Mouse (Mus musculus) erythroblast, adult 5-6 weeks (primary cell): Measurements from ENCODE around the gene Ccpg1os. TPM values are rescaled to one million over a fixed set of nuclear protein-coding genes. Genes with fewer than 3 reads are reported as not detected.

ENCODE experiments used
- ATAC-seq: replicated peaks from 2 replicates; pipeline ENCODE4 v1.8.0; 2016; ENCODE audit warnings: moderate number of reproducible peaks, mild to moderate bottlenecking, moderate TSS enrichment, inconsistent platforms; ENCODE audit not compliant: poor library complexity, low FRiP score, severe bottlenecking
- total RNA-seq, 2 experiments: library from RNA; stranded (forward) in 1 of 2; stranded (reverse) in 1 of 2; fragments of 150-400 nt in 1 of 2; fragments of 200-764, 138-1000 nt in 1 of 2; gene quantifications; 2 replicates each; pipeline versions ENCODE4 v1.2.3 to v1.2.4; 2015 to 2017; ENCODE audit warnings: low replicate concordance in 2 of 2

The Ccpg1os gene
- total RNA-seq (2015; ENCODE audit: low replicate concordance) (2.5 and 4.6 TPM in 2 replicates), total RNA-seq (2017; ENCODE audit: low replicate concordance) (0.94 and 6.7 TPM in 2 replicates)

DNA sequence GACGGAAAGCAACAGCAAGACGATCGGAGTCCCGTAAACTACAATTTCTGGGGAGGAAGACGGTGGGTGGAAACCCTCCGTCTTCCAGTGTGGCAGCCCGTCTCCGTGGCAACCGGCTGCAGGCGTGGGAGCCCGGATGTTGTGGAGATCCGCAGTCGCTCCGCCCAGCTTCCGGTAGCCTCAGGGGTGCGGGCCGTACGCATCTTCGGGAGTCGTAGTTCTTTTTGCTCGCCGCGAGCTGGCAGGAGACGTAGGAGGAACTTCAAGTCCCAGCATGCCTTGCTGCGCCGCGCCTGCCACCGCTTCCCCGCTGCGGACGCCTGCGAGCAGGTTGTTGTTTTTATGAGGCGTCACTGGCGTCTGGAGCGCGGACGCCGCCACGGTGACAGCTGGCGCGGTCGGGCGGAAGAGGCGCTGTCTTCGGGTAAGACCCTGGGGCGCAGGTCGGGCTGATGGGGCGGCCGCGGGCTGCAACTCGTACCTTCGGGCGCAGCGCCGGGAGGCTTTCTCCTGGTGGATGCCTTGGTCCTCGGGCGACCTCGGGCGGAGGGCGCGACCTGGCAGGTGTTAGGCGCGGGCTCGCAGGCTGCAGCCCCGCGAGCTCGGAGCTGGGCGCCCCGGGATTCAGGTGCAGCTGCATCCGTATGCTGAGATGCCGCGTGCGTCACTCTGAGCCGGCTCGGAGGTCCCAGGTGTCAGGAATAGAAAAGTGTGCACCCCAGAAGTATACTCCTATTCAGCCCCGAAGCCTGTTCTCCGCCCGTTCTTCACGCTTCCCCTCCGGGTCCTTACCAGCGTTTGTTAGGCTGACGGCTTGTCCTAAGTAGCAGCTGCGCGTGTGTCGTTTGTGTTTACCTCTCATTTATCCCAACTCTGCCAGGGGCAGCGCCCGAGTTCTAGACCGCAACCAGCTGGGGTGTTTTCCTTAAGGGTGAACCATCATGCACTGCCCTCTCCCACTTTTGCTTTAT is at the start of gene Ccpg1os, which contains the start of gene Ccpg1:
Gene Ccpg1os, minus strand, starts transcription at position 133 of the 971 bp plus-strand sequence.
Gene Ccpg1, plus strand, starts transcription at position 180 of the 971 bp plus-strand sequence.
- peak; percentile 99 for ATAC-seq

DNA sequence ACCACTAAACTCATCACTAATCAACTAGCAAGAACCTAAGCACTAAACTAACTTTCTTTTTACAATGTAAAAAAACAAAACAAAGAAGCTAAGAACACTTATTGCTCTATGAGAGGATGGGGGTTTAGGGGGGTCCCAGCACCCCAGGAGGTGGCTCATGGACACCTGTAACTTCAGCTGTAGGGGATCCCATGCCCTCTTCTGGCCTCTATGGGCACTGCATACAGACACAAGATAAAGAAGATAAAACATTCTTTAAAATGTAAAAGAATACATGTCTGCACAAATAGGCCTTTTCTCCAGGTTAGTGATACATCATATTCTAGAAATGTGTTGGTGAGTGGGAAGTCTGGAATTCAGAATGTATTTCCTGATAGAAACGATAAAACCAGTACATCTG is 48.2 kb upstream of the Ccpg1os start:
- no peak for ATAC-seq

DNA sequence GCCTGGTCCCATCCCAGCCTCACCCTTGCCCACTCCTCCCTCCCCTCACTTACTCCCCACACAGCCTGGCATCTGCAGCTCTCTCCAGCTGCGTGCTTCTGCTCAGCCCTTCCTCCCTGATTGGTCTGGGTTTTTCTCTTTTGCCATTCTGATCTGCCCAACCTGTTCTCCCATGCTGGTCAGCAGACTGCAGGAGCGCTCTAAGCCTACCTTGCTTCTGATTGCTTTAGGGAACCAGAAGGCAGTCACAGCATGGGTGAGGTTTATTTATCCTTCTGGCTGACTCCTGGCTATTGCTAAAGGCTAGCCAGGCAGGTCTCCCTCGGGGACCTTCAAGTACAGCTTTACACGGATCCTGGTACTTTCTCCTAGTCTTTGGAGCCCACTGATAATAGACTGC is 46.2 kb upstream of the Ccpg1os start:
- no peak for ATAC-seq

DNA sequence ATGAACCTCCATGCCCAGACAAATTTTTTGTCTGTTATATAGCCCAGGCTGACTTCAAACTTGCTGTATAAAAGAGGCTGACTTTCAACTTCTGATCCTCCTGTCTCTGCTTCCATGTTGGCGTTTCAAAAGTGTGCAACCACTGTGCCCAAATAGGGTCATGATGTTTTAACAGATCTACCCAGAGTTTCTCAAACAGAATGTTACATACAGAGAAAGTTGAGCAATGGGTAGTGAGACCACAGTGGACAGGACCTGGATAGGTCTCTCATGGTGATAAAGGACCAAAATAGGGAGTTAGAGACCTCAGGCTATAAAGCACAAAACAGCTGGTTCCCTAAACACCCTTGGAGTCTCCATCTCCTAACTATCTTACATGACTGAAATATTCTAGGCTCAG is 45.3 kb upstream of the Ccpg1os start:
- no peak for ATAC-seq

DNA sequence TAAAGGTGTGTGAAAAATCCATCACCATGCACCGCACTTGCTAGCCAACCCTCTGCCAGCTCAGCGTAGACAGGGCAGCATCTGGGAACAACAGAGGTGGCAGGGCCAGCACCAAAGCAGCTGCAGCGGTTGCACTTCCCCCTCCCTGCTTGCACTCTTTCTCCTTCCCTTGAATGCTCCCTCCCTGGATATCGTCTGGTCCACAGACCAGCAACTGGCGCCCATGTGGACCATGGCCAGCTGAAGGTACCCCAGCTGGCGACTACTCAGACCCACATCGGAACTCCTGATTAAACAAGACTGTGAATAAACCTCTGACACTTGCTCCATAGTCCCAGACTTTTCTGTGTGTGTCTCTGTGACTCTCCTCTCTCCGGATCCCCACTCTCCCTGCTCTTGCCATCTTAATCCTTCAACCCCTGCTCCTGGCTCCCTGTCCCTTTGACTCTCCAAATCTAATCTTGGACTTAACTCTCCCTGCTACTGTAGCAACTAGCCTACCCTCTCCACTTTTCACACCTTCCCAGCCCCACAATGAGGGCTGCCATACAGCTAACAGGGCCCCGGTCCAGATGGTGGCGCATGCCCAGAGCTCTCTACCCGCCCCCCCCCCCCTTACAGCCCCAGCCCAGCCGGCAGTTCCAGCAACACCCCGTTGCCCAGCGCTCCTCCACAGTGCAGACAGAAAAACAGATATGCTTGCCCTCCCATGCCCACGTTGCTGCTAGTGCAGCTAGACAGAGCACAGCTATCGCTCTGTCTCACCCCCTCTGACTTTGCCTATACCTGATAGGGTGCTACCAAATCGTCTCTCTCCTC is 40.8 kb upstream of the Ccpg1os start:
- ATAC-seq: no peak

DNA sequence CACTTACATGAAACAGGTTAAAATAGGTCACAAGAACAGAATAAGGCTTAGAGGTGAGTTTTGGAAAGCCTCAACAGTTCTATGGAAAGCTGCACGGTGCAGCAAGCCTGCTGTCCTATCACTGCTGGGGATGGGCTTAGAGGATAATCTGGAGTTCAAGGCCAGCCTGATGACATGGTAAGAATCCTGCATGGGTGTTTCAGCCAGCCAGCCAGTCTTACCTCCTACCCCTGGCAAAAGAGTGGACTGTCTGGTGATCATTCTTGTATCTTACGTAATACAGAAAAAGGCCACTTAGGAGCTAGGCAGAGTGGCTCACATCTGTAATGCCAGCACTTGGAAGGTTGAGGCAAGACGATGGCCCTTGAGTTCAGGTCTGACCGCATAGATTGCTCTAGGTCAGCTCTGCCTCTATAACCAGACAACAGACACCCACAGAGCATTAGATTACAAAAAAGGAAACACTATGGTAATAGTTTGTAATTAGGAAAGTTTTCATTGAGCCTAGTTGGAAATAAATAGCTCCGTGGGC is 35.5 kb upstream of the Ccpg1os start:
- no peak for ATAC-seq

DNA sequence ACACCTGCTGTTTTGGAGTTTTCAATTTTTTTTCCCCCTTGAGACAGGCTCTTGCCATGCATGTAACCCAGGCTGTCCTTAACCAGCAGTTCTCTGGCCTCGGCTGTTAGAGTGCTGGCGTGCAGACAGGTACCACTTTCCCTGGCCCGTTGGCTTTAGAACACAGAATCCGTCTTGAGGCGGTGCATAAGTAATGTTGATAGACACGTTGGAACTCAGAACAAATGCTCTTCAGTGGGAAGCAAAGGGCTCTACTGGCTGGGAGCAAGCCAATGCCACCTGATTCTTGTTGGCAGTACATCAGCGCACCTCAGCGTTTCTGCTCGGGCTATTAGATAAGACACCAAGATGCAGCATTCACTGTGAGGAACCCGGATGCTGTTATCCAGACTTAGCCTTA is 34.7 kb upstream of the Ccpg1os start:
- ATAC-seq: no peak

DNA sequence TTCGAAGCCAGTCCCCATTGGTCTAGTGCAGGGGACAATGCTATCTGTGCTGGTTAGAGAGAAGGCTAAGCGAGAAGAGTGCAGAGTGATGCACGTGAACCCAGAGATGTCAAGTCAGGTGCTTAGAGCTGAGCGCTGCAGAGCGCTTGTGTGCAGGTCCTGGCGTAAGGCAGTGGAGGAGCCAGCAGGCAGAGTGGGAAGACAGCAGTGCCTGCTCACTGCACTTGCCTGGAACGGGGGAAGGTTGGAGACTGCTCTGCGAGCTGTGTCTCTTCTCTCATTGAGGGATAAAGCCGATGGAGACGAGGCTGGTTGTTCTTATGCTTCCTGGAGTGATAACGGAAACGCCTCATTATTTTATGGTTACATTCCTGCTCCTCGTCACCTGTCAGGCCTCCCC is 29.5 kb upstream of the Ccpg1os start:
- no peak for ATAC-seq

DNA sequence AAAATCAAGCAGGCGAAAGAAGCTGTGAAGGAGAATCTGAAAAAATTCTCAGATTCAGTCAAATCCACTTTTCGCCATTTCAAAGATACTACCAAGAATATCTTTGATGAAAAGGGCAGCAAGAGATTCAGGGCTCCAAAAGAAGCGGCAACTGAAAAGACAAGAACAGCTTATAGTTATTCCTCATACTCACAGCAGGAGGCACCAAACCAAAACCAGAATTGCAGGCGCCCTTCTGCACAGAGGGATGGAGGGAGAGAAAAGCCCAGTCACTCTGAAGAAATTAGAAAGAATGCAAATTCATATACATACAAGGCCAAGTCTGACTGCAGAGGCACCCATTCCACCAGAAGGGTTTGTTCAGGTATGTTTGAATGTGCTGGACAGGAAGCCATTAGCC is 27.4 kb upstream of the Ccpg1os start:
- ATAC-seq: no peak

DNA sequence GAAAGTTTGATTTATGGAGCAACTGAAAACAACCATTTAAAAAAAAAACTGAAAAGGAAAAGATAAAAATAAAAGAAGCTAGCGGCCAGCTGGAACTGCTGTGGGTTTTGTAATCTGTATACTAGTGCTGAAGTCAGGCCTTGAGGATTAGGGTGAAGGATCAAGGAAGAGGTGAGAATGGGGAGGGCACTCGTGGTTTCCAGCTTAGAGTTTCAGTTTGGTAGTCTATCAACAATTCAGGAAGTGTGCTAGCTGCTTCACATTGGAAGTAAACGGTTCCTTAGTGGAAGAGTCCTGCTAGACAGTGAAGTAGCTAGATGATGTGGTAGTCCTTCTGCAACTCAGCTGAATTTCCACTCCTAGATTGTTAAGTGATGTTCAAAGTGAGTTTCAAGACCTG is 23.2 kb upstream of the Ccpg1os start:
- ATAC-seq: no peak

DNA sequence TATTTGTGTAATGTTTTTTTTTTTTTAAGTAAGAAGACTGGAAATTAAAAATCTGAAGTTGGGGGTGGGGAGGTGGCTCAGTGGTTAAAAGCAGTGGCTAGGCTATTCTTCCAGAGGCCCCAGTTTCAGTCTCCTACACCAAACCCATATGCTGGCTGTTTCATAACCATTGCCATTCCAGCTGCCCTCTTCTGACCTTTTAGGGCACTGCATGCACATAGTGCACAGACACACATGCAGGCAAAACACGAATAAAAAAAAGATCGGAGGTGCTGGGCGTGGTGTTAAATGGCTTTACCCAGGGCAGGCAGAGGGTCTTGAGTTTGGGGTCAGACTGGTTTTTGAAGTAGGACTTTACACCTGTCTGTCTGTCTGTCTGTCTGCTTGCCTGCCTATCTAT is 21.0 kb upstream of the Ccpg1os start:
- no peak for ATAC-seq

DNA sequence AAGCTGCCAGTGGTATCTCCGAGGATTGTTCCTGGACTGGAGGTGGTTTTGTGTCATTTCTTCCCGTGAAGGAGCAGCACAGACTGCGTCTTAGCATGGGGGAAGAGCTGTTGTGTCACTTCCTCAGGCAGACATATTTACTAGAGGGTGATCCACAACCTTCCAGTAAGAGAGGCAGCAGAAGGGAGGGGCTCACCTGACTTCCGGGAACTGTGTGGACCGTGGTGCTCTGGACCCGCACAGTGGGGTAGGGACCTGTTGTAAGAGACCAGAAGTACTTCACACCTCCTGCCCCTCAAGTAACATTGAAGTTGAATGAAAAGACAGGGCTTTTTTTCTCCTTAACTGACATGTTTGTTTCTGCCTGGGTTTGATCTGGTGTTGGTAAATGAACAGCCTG is 19.9 kb upstream of the Ccpg1os start:
- no peak for ATAC-seq

DNA sequence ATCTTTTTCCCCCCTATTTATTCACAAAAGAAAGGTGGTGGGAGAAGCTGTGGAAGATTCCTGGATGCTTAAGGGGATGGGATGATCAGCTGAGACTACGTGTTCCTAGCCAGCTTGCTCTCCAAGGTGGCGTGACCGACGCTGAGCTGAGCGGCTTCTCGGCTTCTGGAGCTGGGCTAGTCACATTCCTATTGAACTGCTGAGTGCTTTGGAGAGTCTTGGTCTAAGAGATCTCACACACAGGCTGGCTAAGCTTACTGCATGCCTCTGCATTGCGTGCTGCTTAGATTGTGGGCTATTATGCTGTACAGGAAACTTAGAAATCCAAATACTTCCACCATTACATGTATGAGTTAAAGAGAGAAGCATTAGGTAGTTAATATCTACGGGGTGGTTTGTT is 18.9 kb upstream of the Ccpg1os start:
- ATAC-seq: no peak

DNA sequence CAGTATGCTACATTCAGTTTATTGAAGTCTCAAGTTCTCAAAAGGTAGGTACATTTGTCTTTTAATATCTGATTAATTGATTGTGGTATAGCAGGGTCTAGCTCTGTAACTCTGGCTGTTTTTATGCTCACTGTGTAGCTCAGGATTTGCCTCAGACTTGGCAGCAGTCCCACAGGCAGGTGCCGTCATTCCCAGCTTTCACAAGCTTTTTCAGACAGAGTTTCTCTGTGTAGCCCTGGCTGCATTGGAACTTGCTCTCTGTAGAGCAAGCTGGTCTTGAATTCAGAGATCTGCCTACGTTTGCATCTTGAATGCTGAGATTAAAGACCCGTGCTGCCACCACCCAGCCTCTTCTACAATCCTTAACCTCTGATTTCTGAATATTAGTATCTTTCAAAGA is 17.0 kb upstream of the Ccpg1os start:
- ATAC-seq: no peak

DNA sequence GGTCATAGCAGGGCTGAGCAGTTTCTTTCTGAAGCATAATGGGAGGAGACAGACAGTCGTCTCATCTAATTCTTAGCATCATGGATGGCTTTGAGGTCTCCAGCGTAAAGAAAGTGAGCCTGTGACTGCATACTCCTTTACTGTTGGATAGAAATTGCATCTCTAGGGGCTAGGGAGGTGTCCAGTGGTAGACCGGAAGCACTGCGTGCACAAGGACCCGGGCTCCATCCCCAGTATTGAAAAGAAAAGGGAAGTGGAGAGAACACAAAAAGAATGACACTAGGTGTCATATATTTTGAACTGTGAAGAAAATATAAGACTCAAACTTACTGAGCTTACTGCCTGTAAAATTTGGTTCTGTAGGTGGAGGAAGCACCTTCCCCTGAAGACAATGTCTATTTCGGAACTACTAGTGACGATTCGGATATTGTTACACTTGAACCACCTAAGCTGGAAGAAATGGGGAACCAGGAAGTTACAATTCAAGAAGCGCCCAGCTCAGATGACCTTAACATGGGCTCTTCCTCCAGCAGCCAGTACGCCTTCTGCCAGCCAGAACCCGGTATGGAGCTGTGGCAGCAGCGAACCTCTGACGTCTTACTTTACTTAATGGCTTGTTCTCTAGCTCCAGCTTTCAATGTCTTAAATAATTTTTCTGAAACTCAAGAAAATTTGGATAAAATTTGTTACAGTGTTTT is 16.3 kb upstream of the Ccpg1os start:
- ATAC-seq: no peak

DNA sequence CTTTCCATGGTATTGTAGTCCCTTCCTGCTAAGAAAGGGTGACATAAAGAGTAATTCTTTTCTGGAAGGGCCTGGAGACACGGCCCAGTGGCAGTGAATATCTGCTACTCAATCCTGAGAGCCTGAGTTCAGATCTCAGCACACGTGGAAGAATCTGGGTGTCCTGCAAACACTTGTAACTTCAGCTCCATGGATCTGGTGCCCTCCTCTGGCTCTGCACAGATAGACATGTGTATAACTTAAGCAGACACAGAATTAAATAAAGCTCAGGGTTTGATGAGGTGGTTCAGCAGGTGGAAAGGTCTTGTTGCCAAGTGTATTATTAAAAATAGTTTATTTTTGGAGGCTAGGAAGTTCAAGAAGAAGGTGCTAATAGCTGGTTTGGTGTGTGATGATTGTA is 15.3 kb upstream of the Ccpg1os start:
- no peak for ATAC-seq

DNA sequence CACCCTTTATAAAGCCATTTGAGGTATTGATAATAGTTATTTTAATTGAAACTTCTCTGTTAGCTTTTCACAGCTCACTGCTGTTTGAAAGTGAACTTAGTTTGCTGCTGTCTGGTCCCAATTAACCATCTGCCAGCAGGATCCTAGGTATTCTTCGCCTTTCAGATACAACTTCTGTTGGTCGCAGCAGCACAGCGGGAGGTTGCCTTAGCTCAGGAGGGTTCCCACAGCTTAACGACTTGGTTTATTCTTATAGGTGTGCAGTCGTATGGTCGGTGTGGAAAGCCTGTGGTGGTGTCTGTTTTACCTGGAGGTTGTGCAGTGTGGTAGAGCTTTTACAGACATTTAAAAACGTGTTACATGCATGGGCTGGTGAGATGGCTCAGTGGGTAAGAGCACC is 11.6 kb upstream of the Ccpg1os start:
- no peak for ATAC-seq

DNA sequence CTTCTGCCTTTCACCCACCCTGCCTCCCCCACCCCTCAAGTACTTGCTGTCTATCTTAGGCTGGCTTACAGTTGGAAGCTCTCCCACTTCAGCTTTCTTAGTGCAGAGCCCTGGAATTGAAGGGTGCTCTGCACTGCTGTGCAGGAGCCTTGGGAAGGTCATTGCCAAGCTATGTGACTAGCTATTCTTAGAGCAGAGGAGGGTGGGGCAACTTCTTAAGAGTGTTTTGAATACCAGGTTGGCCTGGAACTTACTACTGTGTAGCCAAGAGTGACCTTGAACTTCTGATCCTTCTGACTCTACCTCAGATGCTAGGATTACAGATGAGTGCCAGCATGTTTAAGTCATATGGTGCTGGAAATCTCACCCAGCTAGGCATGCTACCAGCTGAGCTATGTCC is 11.0 kb upstream of the Ccpg1os start:
- ATAC-seq: no peak

DNA sequence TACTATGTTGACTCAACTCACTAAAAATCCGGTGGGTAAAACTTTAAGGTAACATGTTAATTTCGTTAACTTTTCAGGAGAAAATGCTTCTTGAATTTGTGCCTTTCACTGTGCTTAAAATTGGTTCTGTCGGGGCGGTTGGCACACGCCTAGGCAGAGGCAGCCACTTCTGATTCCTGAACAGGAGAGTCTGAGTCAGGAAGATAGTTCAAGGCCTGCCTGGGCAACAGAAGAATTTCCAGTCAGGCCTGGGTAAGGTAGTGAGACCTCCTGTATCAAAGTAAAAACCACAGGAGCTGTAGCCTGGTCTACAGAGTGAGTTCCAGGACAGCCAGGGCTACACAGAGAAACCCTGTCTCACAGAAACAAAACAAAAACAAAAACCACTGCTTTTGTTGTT is 7.4 kb upstream of the Ccpg1os start:
- no peak for ATAC-seq

DNA sequence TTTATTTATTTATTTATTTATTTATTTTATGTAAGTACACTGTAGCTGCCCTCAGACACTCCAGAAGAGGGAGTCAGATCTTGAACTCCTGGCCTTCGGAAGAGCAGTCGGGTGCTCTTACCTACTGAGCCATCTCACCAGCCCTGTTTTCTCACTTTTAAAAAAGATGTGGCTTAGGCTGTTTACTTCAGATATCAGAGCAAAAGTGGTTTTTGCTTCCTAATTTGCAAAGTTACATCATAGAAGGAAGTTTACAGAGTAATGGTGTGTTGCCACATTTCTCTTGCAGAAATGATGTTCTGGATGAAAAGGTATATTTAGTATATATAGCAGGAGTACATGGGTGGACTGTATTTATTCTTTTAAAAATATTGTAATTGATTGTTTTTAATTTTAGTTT is 6.2 kb upstream of the Ccpg1os start:
- ATAC-seq: no peak
